ENCODE assay signal across 20 mouse cellular contexts in genomic region chr12:54876879-54877278, GRCm38 (mm10). TPM values are rescaled to one million over a fixed set of nuclear protein-coding genes. Genes with fewer than 3 reads are reported as not detected.
DNase-seq lines count a peak whose midpoint lies in the region; ATAC-seq and TF ChIP-seq lines count a peak whose summit lies in the region.
"Had no signal": no experiment of that assay in that cellular context is flagged by ENCODE, and none has a peak within 500 bp of the region (broad histone marks: within the 10 kb centered on the region; RNA-seq: fewer than 3 reads in every experiment).

No protein-coding gene starts in this region.

- TF ChIP-seq EP300 in liver, postnatal 0 days (IDR thresholded peaks at IDR 0.05; ENCODE audit: low read depth) = no peak

- H3K36me3 ChIP-seq in forebrain, embryonic 11.5 days (ENCODE audit: control insufficient read depth, insufficient read depth, low read length) = no peaks in the 10 kb centered on the region
- no peaks in the 10 kb centered on the region for H3K36me3 ChIP-seq in forebrain, embryonic 10.5 days (replicated peaks)
- no peaks in the 10 kb centered on the region for H3K36me3 ChIP-seq in heart, embryonic 16.5 days (ENCODE audit: control insufficient read depth, insufficient read depth)
- no peaks in the 10 kb centered on the region for H3K36me3 ChIP-seq in liver, postnatal 0 days (replicated peaks; ENCODE audit: insufficient read depth, low read length)
- no peaks in the 10 kb centered on the region for H3K36me3 ChIP-seq in liver, embryonic 12.5 days
- H3K36me3 ChIP-seq: embryonic facial prominence, embryonic 13.5 days; forebrain, embryonic 15.5 days; heart, embryonic 13.5 days; hindbrain, embryonic 13.5 days had no signal

- no peak overlapping the region for H3K9ac ChIP-seq in forebrain, embryonic 11.5 days (ENCODE audit: low read length)
- no peak overlapping the region for H3K9ac ChIP-seq in heart, embryonic 16.5 days (ENCODE audit: low read length)
- H3K9ac ChIP-seq in liver, postnatal 0 days (replicated peaks) = no peak overlapping the region
- no peak overlapping the region for H3K9ac ChIP-seq in liver, embryonic 12.5 days
- H3K9ac ChIP-seq: embryonic facial prominence, embryonic 13.5 days; forebrain, embryonic 15.5 days; heart, embryonic 13.5 days; hindbrain, embryonic 13.5 days had no signal

- H3K4me1 ChIP-seq in forebrain, embryonic 11.5 days (replicated peaks; ENCODE audit: control insufficient read depth, insufficient read depth, low read length) = no peaks in the 10 kb centered on the region
- H3K4me1 ChIP-seq in forebrain, embryonic 10.5 days = no peaks in the 10 kb centered on the region; the same call in 1 of the 2 replicates
- H3K4me1 ChIP-seq in heart, embryonic 16.5 days (ENCODE audit: control insufficient read depth, insufficient read depth, low read length) = peaks cover 3% of the 10 kb centered on the region; the same call in 1 of the 2 replicates
- no peaks in the 10 kb centered on the region for H3K4me1 ChIP-seq in liver, postnatal 0 days (ENCODE audit: insufficient read depth)
- no peaks in the 10 kb centered on the region for H3K4me1 ChIP-seq in liver, embryonic 12.5 days
- H3K4me1 ChIP-seq: embryonic facial prominence, embryonic 13.5 days; forebrain, embryonic 15.5 days; hindbrain, embryonic 13.5 days had no signal

- ATAC-seq in forebrain, embryonic 11.5 days (replicated peaks; ENCODE audit: low FRiP score) = no peak
- ATAC-seq in heart, embryonic 16.5 days (replicated peaks; ENCODE audit: extremely low read depth, insufficient read depth, low FRiP score) = no peak
- no peak for ATAC-seq in liver, postnatal 0 days
- ATAC-seq in liver, embryonic 12.5 days = no peak
- ATAC-seq: forebrain, embryonic 15.5 days; hindbrain, postnatal 0 days had no signal

- peak; percentile 41 for DNase-seq in forebrain, embryonic 11.5 days (ENCODE audit: low spot score)
- no peak for DNase-seq in forebrain, embryonic 10.5 days (ENCODE audit: extremely low spot score, low spot score)
- no peak for DNase-seq in heart, postnatal 10 days
- DNase-seq in liver, postnatal 0 days = no peak
- DNase-seq in brain, embryonic 14.5 days (ENCODE audit: low read depth) = peak; percentile 5
- DNase-seq in right cerebral cortex, postnatal 25 days = no peak
- DNase-seq: adrenal gland, adult 8-10 months; adrenal gland, postnatal 36 days; cerebellum, adult 11 months; cerebellum, adult 8-10 months; cerebellum, postnatal 14 days; kidney, adult 11 months had no signal

- H3K27me3 ChIP-seq in forebrain, embryonic 11.5 days (ENCODE audit: control insufficient read depth, insufficient read depth, low read length) = no peaks in the 10 kb centered on the region
- no peaks in the 10 kb centered on the region for H3K27me3 ChIP-seq in forebrain, embryonic 10.5 days (ENCODE audit: poor library complexity, severe bottlenecking)
- H3K27me3 ChIP-seq in heart, embryonic 16.5 days (ENCODE audit: control insufficient read depth, insufficient read depth, low read length) = no peaks in the 10 kb centered on the region
- no peaks in the 10 kb centered on the region for H3K27me3 ChIP-seq in liver, postnatal 0 days (ENCODE audit: insufficient read depth, low read length)
- no peaks in the 10 kb centered on the region for H3K27me3 ChIP-seq in liver, embryonic 12.5 days (replicated peaks)
- H3K27me3 ChIP-seq: CH12.LX; embryonic facial prominence, embryonic 13.5 days; forebrain, embryonic 15.5 days; heart, embryonic 13.5 days; hindbrain, embryonic 13.5 days had no signal

- no peak overlapping the region for H3K27ac ChIP-seq in forebrain, embryonic 11.5 days (ENCODE audit: low read depth, low read length)
- no peak overlapping the region for H3K27ac ChIP-seq in forebrain, embryonic 10.5 days
- peak overlapping the region; percentile 55 for H3K27ac ChIP-seq in heart, embryonic 16.5 days (ENCODE audit: low read length)
- no peak overlapping the region for H3K27ac ChIP-seq in liver, postnatal 0 days (ENCODE audit: low read depth)
- H3K27ac ChIP-seq in liver, embryonic 12.5 days = no peak overlapping the region
- H3K27ac ChIP-seq: embryonic facial prominence, embryonic 13.5 days; forebrain, embryonic 15.5 days; hindbrain, embryonic 13.5 days; hindbrain, postnatal 0 days had no signal

- no peaks in the 10 kb centered on the region for H3K9me3 ChIP-seq in forebrain, embryonic 11.5 days (ENCODE audit: control insufficient read depth, low read length)
- no peaks in the 10 kb centered on the region for H3K9me3 ChIP-seq in forebrain, embryonic 10.5 days
- H3K9me3 ChIP-seq in heart, embryonic 16.5 days (replicated peaks; ENCODE audit: control insufficient read depth, low read length) = no peaks in the 10 kb centered on the region
- no peaks in the 10 kb centered on the region for H3K9me3 ChIP-seq in liver, postnatal 0 days (ENCODE audit: low read length)
- no peaks in the 10 kb centered on the region for H3K9me3 ChIP-seq in liver, embryonic 12.5 days (replicated peaks)
- H3K9me3 ChIP-seq: embryonic facial prominence, embryonic 13.5 days; forebrain, embryonic 15.5 days; heart, embryonic 13.5 days; hindbrain, embryonic 13.5 days had no signal

- no peak for TF ChIP-seq POLR2A in brain, embryonic 14.5 days (IDR thresholded peaks at IDR 0.05; ENCODE audit: borderline replicate concordance, extremely low read depth, insufficient read depth, insufficient read length, poor library complexity, severe bottlenecking)

- no peak overlapping the region for H3K4me2 ChIP-seq in forebrain, embryonic 11.5 days (ENCODE audit: low read depth, low read length, severe bottlenecking)
- no peak overlapping the region for H3K4me2 ChIP-seq in heart, embryonic 16.5 days (ENCODE audit: low read depth, low read length)
- H3K4me2 ChIP-seq in liver, postnatal 0 days (ENCODE audit: low read depth, low read length) = no peak overlapping the region
- no peak overlapping the region for H3K4me2 ChIP-seq in liver, embryonic 12.5 days
- H3K4me2 ChIP-seq: embryonic facial prominence, embryonic 13.5 days; forebrain, embryonic 15.5 days; heart, embryonic 13.5 days; hindbrain, embryonic 13.5 days had no signal

- TF ChIP-seq CTCF in liver, postnatal 0 days (IDR thresholded peaks at IDR 0.05; ENCODE audit: low read depth) = 0 out of 2 replicates have a peak, but pooled peaks have one; percentile 2
- no peak for TF ChIP-seq CTCF in brain, embryonic 14.5 days (IDR thresholded peaks at IDR 0.05; ENCODE audit: borderline replicate concordance, extremely low read depth, insufficient read depth, insufficient read length)

- no peak overlapping the region for H3K4me3 ChIP-seq in forebrain, embryonic 11.5 days (ENCODE audit: low read depth, low read length)
- no peak overlapping the region for H3K4me3 ChIP-seq in forebrain, embryonic 10.5 days
- H3K4me3 ChIP-seq in heart, embryonic 16.5 days (ENCODE audit: low read length) = no peak overlapping the region
- H3K4me3 ChIP-seq in liver, postnatal 0 days (ENCODE audit: low read depth, low read length) = no peak overlapping the region
- no peak overlapping the region for H3K4me3 ChIP-seq in liver, embryonic 12.5 days
- H3K4me3 ChIP-seq: embryonic facial prominence, embryonic 13.5 days; forebrain, embryonic 15.5 days; heart, embryonic 13.5 days; hindbrain, embryonic 13.5 days had no signal

- 30% methylated on average over 5 of the region's 5 CpGs for WGBS in forebrain, embryonic 11.5 days
- 33% methylated on average over 5 of the region's 5 CpGs for WGBS in forebrain, embryonic 10.5 days
- WGBS in heart, embryonic 16.5 days = 49% methylated on average over 5 of the region's 5 CpGs
- WGBS in liver, postnatal 0 days (ENCODE audit: insufficient replicate concordance) = 43% methylated on average over 5 of the region's 5 CpGs
- 26% methylated on average over 5 of the region's 5 CpGs for WGBS in liver, embryonic 12.5 days (ENCODE audit: insufficient replicate concordance)

- intact Hi-C loops in heart, postnatal 10 days (cut with DNase I) = no loop called here

RNA-seq across cellular contexts. Expression of gene Cfl2, which starts 14.2 kb away (rescaled TPM):
- 270 and 280 TPM in 2 replicates for polyA plus RNA-seq in forebrain, embryonic 11.5 days (2014; fragmentation: Nextera tagmentation; extraction: Ambion mirVana)
- 198 and 200 TPM in 2 replicates for polyA plus RNA-seq in forebrain, embryonic 10.5 days (2016; fragmentation: Nextera tagmentation; extraction: Ambion mirVana)
- 448 and 521 TPM in 2 replicates for polyA plus RNA-seq in heart, embryonic 16.5 days (2015; fragmentation: Nextera tagmentation; extraction: Ambion mirVana)
- total RNA-seq in heart, postnatal 10 days (2021) = 100 to 1,000 TPM; 412 to 465 TPM
- polyA plus RNA-seq in liver, postnatal 0 days (2015; fragmentation: Nextera tagmentation; extraction: Ambion mirVana) = 51.8 and 57.1 TPM in 2 replicates
- polyA plus RNA-seq in liver, embryonic 12.5 days (2016; fragmentation: Nextera tagmentation; extraction: Ambion mirVana) = 46.1 and 47.7 TPM in 2 replicates
- 74.3 and 101 TPM in 2 replicates for polyA plus RNA-seq in brain, embryonic 14.5 days (2012; rRNA removed)

Comparison
In these comparisons a context has a peak if more than half of its experiments do, and no peak if none do; other contexts are left out.
1. DNase-seq: peak in forebrain, embryonic 11.5 days (single experiment) and brain, embryonic 14.5 days (single experiment); none in forebrain, embryonic 10.5 days (single experiment), heart, postnatal 10 days (0 of 2), liver, postnatal 0 days (single experiment) and right cerebral cortex, postnatal 25 days (single experiment).